In genomic region chrX:12122594-12123331, GRCm38 (mm10) we compare ENCODE assay signal across 8 mouse cellular contexts. TPM values are rescaled to one million over a fixed set of nuclear protein-coding genes. Genes with fewer than 3 reads are reported as not detected.
DNase-seq lines count a peak whose midpoint lies in the region; ATAC-seq and TF ChIP-seq lines count a peak whose summit lies in the region.

No protein-coding gene starts in this region.

- ATAC-seq in kidney, embryonic 14.5 days (ENCODE audit: low FRiP score, low TSS enrichment) = peak; percentile 73
- ATAC-seq in heart, embryonic 16.5 days (replicated peaks; ENCODE audit: extremely low read depth, insufficient read depth, low FRiP score) = peak; percentile 74
- peak; percentile 70 for ATAC-seq in limb, embryonic 14.5 days (ENCODE audit: low FRiP score, low read depth)
- peak; percentile 69 for ATAC-seq in midbrain, embryonic 11.5 days (ENCODE audit: low FRiP score)

- H3K9me3 ChIP-seq in kidney, embryonic 14.5 days (ENCODE audit: control insufficient read depth, low read length) = no peaks in the 10 kb centered on the region
- no peaks in the 10 kb centered on the region; the same call in 1 of the 2 replicates for H3K9me3 ChIP-seq in heart, embryonic 16.5 days (replicated peaks; ENCODE audit: control insufficient read depth, low read length)
- H3K9me3 ChIP-seq in limb, embryonic 14.5 days (ENCODE audit: control insufficient read depth, low read length) = no peaks in the 10 kb centered on the region
- no peaks in the 10 kb centered on the region for H3K9me3 ChIP-seq in midbrain, embryonic 11.5 days (ENCODE audit: control insufficient read depth, low read length)

- peak overlapping the region; percentile 31 for H3K4me2 ChIP-seq in kidney, embryonic 14.5 days (replicated peaks; ENCODE audit: low read depth, low read length)
- peak overlapping the region; percentile 44 for H3K4me2 ChIP-seq in heart, embryonic 16.5 days (ENCODE audit: low read depth, low read length)
- H3K4me2 ChIP-seq in limb, embryonic 14.5 days (replicated peaks; ENCODE audit: low read depth, low read length, severe bottlenecking) = peak overlapping the region; percentile 41
- peak overlapping the region; percentile 31 for H3K4me2 ChIP-seq in midbrain, embryonic 11.5 days

- TF ChIP-seq POLR2A in limb, embryonic 14.5 days (IDR thresholded peaks at IDR 0.05; ENCODE audit: borderline replicate concordance, extremely low read depth, insufficient read depth, insufficient read length) = no peak

- 0 out of 2 replicates have a peak overlapping the region, but pooled peaks have one; percentile 3 for H3K4me3 ChIP-seq in kidney, embryonic 14.5 days (ENCODE audit: low read length)
- peak overlapping the region; percentile 32 for H3K4me3 ChIP-seq in brown adipose tissue, adult 24 weeks (ENCODE audit: insufficient read depth, low read depth, low read length)
- peak overlapping the region; percentile 39 for H3K4me3 ChIP-seq in heart, embryonic 16.5 days (ENCODE audit: low read length)
- H3K4me3 ChIP-seq in limb, embryonic 14.5 days (replicated peaks; ENCODE audit: low read length) = 0 out of 2 replicates have a peak overlapping the region, but pooled peaks have one; percentile 7
- H3K4me3 ChIP-seq in midbrain, embryonic 11.5 days (ENCODE audit: low read depth, low read length) = no peak overlapping the region

- H3K9ac ChIP-seq in kidney, embryonic 14.5 days (ENCODE audit: low read depth, low read length) = peak overlapping the region; percentile 28; the same call in 1 of the 2 replicates
- H3K9ac ChIP-seq in heart, embryonic 16.5 days (ENCODE audit: low read length) = peak overlapping the region; percentile 64
- no peak overlapping the region for H3K9ac ChIP-seq in limb, embryonic 14.5 days (ENCODE audit: low read depth, low read length, severe bottlenecking)
- peak overlapping the region; percentile 36; the same call in 1 of the 2 replicates for H3K9ac ChIP-seq in midbrain, embryonic 11.5 days (ENCODE audit: low read length)

- peaks cover 10% of the 10 kb centered on the region for H3K4me1 ChIP-seq in kidney, embryonic 14.5 days (ENCODE audit: control insufficient read depth, insufficient read depth, low read length)
- H3K4me1 ChIP-seq in brown adipose tissue, adult 24 weeks (ENCODE audit: control insufficient read depth, insufficient read depth, insufficient read length, low read length) = no peaks in the 10 kb centered on the region
- H3K4me1 ChIP-seq in heart, embryonic 16.5 days (ENCODE audit: control insufficient read depth, insufficient read depth, low read length) = peaks cover 16% of the 10 kb centered on the region
- peaks cover 9% of the 10 kb centered on the region for H3K4me1 ChIP-seq in limb, embryonic 14.5 days (ENCODE audit: control insufficient read depth, insufficient read depth, low read length)
- H3K4me1 ChIP-seq in midbrain, embryonic 11.5 days (ENCODE audit: control insufficient read depth, insufficient read depth, low read length) = peaks cover 32% of the 10 kb centered on the region

- peaks cover 9% of the 10 kb centered on the region; the same call in 1 of the 2 replicates for H3K27me3 ChIP-seq in kidney, embryonic 14.5 days (ENCODE audit: control insufficient read depth, insufficient read depth, low read length)
- peaks cover 11% of the 10 kb centered on the region for H3K27me3 ChIP-seq in heart, embryonic 16.5 days (ENCODE audit: control insufficient read depth, insufficient read depth, low read length)
- peaks cover 10% of the 10 kb centered on the region; the same call in 1 of the 2 replicates for H3K27me3 ChIP-seq in limb, embryonic 14.5 days (ENCODE audit: control insufficient read depth, insufficient read depth, low read length)
- peaks cover 17% of the 10 kb centered on the region for H3K27me3 ChIP-seq in midbrain, embryonic 11.5 days (ENCODE audit: control insufficient read depth, insufficient read depth, low read length)

- DNase-seq in kidney, adult 8-10 months = no peak
- DNase-seq in limb, embryonic 14.5 days (ENCODE audit: low spot score) = peak; percentile 75
- DNase-seq in midbrain, embryonic 11.5 days (ENCODE audit: low spot score, missing footprints) = peak; percentile 92
- no peak for DNase-seq in left cerebral cortex, adult 18-20 months (ENCODE audit: low spot score in 2 of 2)
- no peak for DNase-seq in natural killer cell, adult 2 months (ENCODE audit: low spot score in 2 of 2)

- WGBS in kidney, embryonic 14.5 days = 9% methylated on average over 21 of the region's 21 CpGs
- 11% methylated on average over 21 of the region's 21 CpGs for WGBS in heart, embryonic 16.5 days
- WGBS in limb, embryonic 14.5 days = 12% methylated on average over 21 of the region's 21 CpGs
- WGBS in midbrain, embryonic 11.5 days = 6% methylated on average over 21 of the region's 21 CpGs

- H3K27ac ChIP-seq in kidney, embryonic 14.5 days (ENCODE audit: low read depth, low read length) = peak overlapping the region; percentile 76
- no peak overlapping the region for H3K27ac ChIP-seq in brown adipose tissue, adult 24 weeks (replicated peaks; ENCODE audit: low read depth, low read length)
- H3K27ac ChIP-seq in heart, embryonic 16.5 days (ENCODE audit: low read length) = peak overlapping the region; percentile 73
- peak overlapping the region; percentile 67 for H3K27ac ChIP-seq in limb, embryonic 14.5 days (replicated peaks; ENCODE audit: low read depth, low read length)
- peak overlapping the region; percentile 59; the same call in 1 of the 2 replicates for H3K27ac ChIP-seq in midbrain, embryonic 11.5 days (ENCODE audit: low read depth, low read length)

- no peaks in the 10 kb centered on the region for H3K36me3 ChIP-seq in kidney, embryonic 14.5 days (ENCODE audit: control insufficient read depth, insufficient read depth, low read length)
- no peaks in the 10 kb centered on the region for H3K36me3 ChIP-seq in heart, embryonic 16.5 days (ENCODE audit: control insufficient read depth, insufficient read depth)
- H3K36me3 ChIP-seq in limb, embryonic 14.5 days (ENCODE audit: control insufficient read depth, insufficient read depth, low read length) = no peaks in the 10 kb centered on the region
- no peaks in the 10 kb centered on the region for H3K36me3 ChIP-seq in midbrain, embryonic 11.5 days (ENCODE audit: control insufficient read depth, insufficient read depth, low read length)

RNA-seq across cellular contexts. Expression of gene Bcor, which starts 37.4 kb away (rescaled TPM):
- 16.3 and 24.1 TPM in 2 replicates for polyA plus RNA-seq in kidney, embryonic 14.5 days (2014; fragmentation: Nextera tagmentation; extraction: Ambion mirVana)
- polyA plus RNA-seq in brown adipose tissue, adult 24 weeks (2012; ENCODE audit: insufficient read depth, insufficient read length, missing spikeins) = 6.7 and 7.2 TPM in 2 replicates
- polyA plus RNA-seq in heart, embryonic 16.5 days (2015; fragmentation: Nextera tagmentation; extraction: Ambion mirVana) = 11.5 and 13.5 TPM in 2 replicates
- 20.0 and 22.5 TPM in 2 replicates for polyA plus RNA-seq in limb, embryonic 14.5 days (2012; rRNA removed)
- 17.0 and 18.1 TPM in 2 replicates for polyA plus RNA-seq in limb, embryonic 14.5 days (2014; fragmentation: Nextera tagmentation; extraction: Ambion mirVana)
- 26.3 and 27.7 TPM in 2 replicates for polyA plus RNA-seq in midbrain, embryonic 11.5 days (2014; fragmentation: Nextera tagmentation; extraction: Ambion mirVana)
- 10 to 100 TPM; 36.2 to 37.7 TPM for total RNA-seq in left cerebral cortex, adult 18-20 months (2021)

Comparison
In these comparisons a context has a peak if more than half of its experiments do, and no peak if none do; other contexts are left out.
1. DNase-seq: peak in limb, embryonic 14.5 days (single experiment) and midbrain, embryonic 11.5 days (single experiment); none in kidney, adult 8-10 months (0 of 2), left cerebral cortex, adult 18-20 months (0 of 2) and natural killer cell, adult 2 months (0 of 2).
2. Peak in every context shown above with its lines, with median percentiles within 50 percentile points of each other: ATAC-seq and H3K4me2 ChIP-seq.